Mouse (Mus musculus) CH12.LX (cell line): ENCODE measurements around the gene Syndig1l.

Experiments
- CTCF ChIP-seq, 2 experiments: IDR thresholded peaks in 1 of 2; conservative IDR thresholded peaks in 1 of 2; 2 replicates each; pipeline ENCODE4 v1.5.1; 2011 to 2012; ENCODE audit warnings: low read depth in 2 of 2, low read length in 2 of 2, improper control_type of control experiment in 1 of 2, inconsistent platforms in 1 of 2, mild to moderate bottlenecking in 1 of 2, moderate library complexity in 1 of 2
- E2F4 ChIP-seq: IDR thresholded peaks from 2 replicates; pipeline ENCODE4 v1.6.1; 2011; ENCODE audit warnings: low read depth, low read length, improper control_type of control experiment; ENCODE audit not compliant: insufficient replicate concordance
- EP300 ChIP-seq: IDR thresholded peaks from 2 replicates; pipeline ENCODE4 v1.6.1; 2011; ENCODE audit warnings: low read length, improper control_type of control experiment
- HCFC1 ChIP-seq: IDR thresholded peaks from 2 replicates; pipeline ENCODE4 v1.6.1; 2012; ENCODE audit warnings: low read depth, mild to moderate bottlenecking, inconsistent platforms, low read length, improper control_type of control experiment
- MEF2A ChIP-seq: IDR thresholded peaks from 2 replicates; pipeline ENCODE4 v1.6.1; 2014; ENCODE audit warnings: low read depth, mild to moderate bottlenecking, inconsistent platforms, low read length, improper control_type of control experiment, borderline replicate concordance
- NELFE ChIP-seq: IDR thresholded peaks from 2 replicates; pipeline ENCODE4 v1.6.1; 2011; ENCODE audit warnings: low read depth, low read length, improper control_type of control experiment
- RAD21 ChIP-seq: IDR thresholded peaks from 2 replicates; pipeline ENCODE4 v1.6.1; 2011; ENCODE audit warnings: low read depth, mild to moderate bottlenecking, low read length, improper control_type of control experiment, moderate library complexity

DNA sequence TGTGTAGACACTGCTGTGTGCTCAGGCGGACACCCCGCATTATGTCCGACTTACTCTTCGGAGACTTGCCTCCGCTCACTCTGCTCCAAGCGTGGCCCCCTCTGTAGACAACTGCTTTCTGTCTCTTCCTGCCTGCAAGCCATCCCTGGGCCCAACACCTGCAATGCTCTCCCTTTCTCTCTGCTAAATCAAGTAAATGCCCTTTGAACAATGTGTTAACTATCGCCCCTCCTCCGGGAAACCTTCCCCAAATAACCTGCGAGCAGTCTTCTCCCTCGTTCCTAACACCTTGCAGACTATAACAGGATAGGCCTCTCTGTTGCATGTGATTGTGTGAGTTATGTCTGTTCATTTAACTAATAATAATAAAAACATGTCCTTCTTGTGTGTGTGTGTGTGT, 44.9 kb upstream of the Syndig1l start:
- TF ChIP-seq CTCF (conservative IDR thresholded peaks at IDR 0.05 in 1 of 2, IDR thresholded peaks at IDR 0.05 in 1 of 2; ENCODE audit: low read depth in 2 of 2, low read length in 2 of 2) (no peak), RAD21 (no peak), NELFE (no peak), HCFC1 (no peak), E2F4 (no peak), MEF2A (no peak), EP300 (no peak)
